Mouse (Mus musculus): ENCODE measurements around the gene Pom121.

Pom121 gene

GRCm38 (mm10) chr5:135369196-135369595 is 25.1 kb downstream of the Pom121 start:
- DNase-seq (ENCODE audit: low read depth, low spot score): peak; percentile 61

- DNase-seq (ENCODE audit: low read depth, low spot score): no peak
Measured at GRCm38 (mm10) chr5:135368312-135368711, 26.0 kb downstream of the Pom121 start.

GRCm38 (mm10) chr5:135367841-135368240 is 26.5 kb downstream of the Pom121 start:
- DNase-seq (ENCODE audit: low read depth, low spot score): no peak

- peak; percentile 82 for DNase-seq (ENCODE audit: low read depth, low spot score)
Measured at GRCm38 (mm10) chr5:135363540-135363939, 30.8 kb downstream of the Pom121 start.

GRCm38 (mm10) chr5:135362572-135362971 is 31.8 kb downstream of the Pom121 start:
- no peak for DNase-seq (ENCODE audit: low read depth, low spot score)

- DNase-seq (ENCODE audit: low read depth, low spot score): no peak
Measured at GRCm38 (mm10) chr5:135359772-135360171, 34.6 kb downstream of the Pom121 start.

GRCm38 (mm10) chr5:135357556-135357955 is 36.8 kb downstream of the Pom121 start:
- no peak for DNase-seq (ENCODE audit: low read depth, low spot score)

GRCm38 (mm10) chr5:135356090-135356489 is 38.3 kb downstream of the Pom121 start:
- DNase-seq (ENCODE audit: low read depth, low spot score): no peak

- peak; percentile 85 for DNase-seq (ENCODE audit: low read depth, low spot score)
Measured at GRCm38 (mm10) chr5:135353564-135353963, 40.8 kb downstream of the Pom121 start.

- no peak for DNase-seq (ENCODE audit: low read depth, low spot score)
Measured at GRCm38 (mm10) chr5:135352995-135353394, 41.4 kb downstream of the Pom121 start, which contains the start of gene Trim50. TSS of gene Trim50 (plus strand) at chr5:135353295.

- DNase-seq (ENCODE audit: low read depth, low spot score): no peak
Measured at GRCm38 (mm10) chr5:135351606-135352005, 42.7 kb downstream of the Pom121 start.

- DNase-seq (ENCODE audit: low read depth, low spot score): peak; percentile 64
Measured at GRCm38 (mm10) chr5:135349862-135350261, 44.5 kb downstream of the Pom121 start, which contains the start of gene Fkbp6. TSS of gene Fkbp6 (minus strand) at chr5:135350044.

GRCm38 (mm10) chr5:135347511-135348011 is 46.8 kb downstream of the Pom121 start:
- DNase-seq (ENCODE audit: low read depth, low spot score): no peak

GRCm38 (mm10) chr5:135346430-135346829 is 47.9 kb downstream of the Pom121 start:
- no peak for DNase-seq (ENCODE audit: low read depth, low spot score)

GRCm38 (mm10) chr5:135345989-135346388 is 48.4 kb downstream of the Pom121 start:
- no peak for DNase-seq (ENCODE audit: low read depth, low spot score)

GRCm38 (mm10) chr5:135337575-135337974 is 56.8 kb downstream of the Pom121 start:
- DNase-seq (ENCODE audit: low read depth, low spot score): no peak

GRCm38 (mm10) chr5:135331161-135331560 is 63.2 kb downstream of the Pom121 start:
- DNase-seq (ENCODE audit: low read depth, low spot score): no peak

- DNase-seq (ENCODE audit: low read depth, low spot score): no peak
Measured at GRCm38 (mm10) chr5:135330201-135330600, 64.1 kb downstream of the Pom121 start.

- no peak for DNase-seq (ENCODE audit: low read depth, low spot score)
Measured at GRCm38 (mm10) chr5:135329471-135329870, 64.9 kb downstream of the Pom121 start.
